Mouse (Mus musculus): ENCODE results near the gene Mapk8ip3. TPM values are rescaled to one million over a fixed set of nuclear protein-coding genes. Genes with fewer than 3 reads are reported as not detected.
A peak's percentile ranks its signal among the peaks of the same experiment; 100 is the strongest.

Mapk8ip3 gene
- polyA plus RNA-seq, 1 experiment from 2014 or later, result 30.1 TPM

GRCm38 (mm10) chr17:24907591-24907990 is 29.2 kb downstream of the Mapk8ip3 start:
- Histone ChIP-seq H3K4me3 (ENCODE audit: low read length) (no peak overlapping the region), H3K4me2 (ENCODE audit: low read depth, low read length) (no peak overlapping the region), H3K9ac (ENCODE audit: low read length) (no peak overlapping the region), H3K9me3 (replicated peaks; ENCODE audit: control insufficient read depth, low read length) (no peaks in the 10 kb centered on the region), H3K27ac (ENCODE audit: low read length) (no peak overlapping the region), H3K27me3 (ENCODE audit: control insufficient read depth, insufficient read depth, low read length) (no peaks in the 10 kb centered on the region), H3K36me3 (ENCODE audit: control insufficient read depth, insufficient read depth) (peaks cover 59% of the 10 kb centered on the region), H3K4me1 (ENCODE audit: control insufficient read depth, insufficient read depth, low read length) (no peaks in the 10 kb centered on the region)
- no peak for ATAC-seq (replicated peaks; ENCODE audit: extremely low read depth, insufficient read depth, low FRiP score)
- WGBS, result 92% methylated on average over 2 of the region's 2 CpGs

- Histone ChIP-seq H3K9me3 (replicated peaks; ENCODE audit: control insufficient read depth, low read length) (no peaks in the 10 kb centered on the region), H3K4me2 (ENCODE audit: low read depth, low read length) (no peak overlapping the region), H3K36me3 (ENCODE audit: control insufficient read depth, insufficient read depth) (peaks cover 75% of the 10 kb centered on the region), H3K27me3 (ENCODE audit: control insufficient read depth, insufficient read depth, low read length) (no peaks in the 10 kb centered on the region), H3K4me3 (ENCODE audit: low read length) (no peak overlapping the region), H3K9ac (ENCODE audit: low read length) (no peak overlapping the region), H3K4me1 (ENCODE audit: control insufficient read depth, insufficient read depth, low read length) (0 out of 2 replicates have a peak, but pooled peaks cover 3% of the 10 kb centered on the region), H3K27ac (ENCODE audit: low read length) (no peak overlapping the region)
- WGBS, result 82% methylated on average over 9 of the region's 9 CpGs
- ATAC-seq (replicated peaks; ENCODE audit: extremely low read depth, insufficient read depth, low FRiP score), result no peak
Observed at GRCm38 (mm10) chr17:24903767-24904166, 33.0 kb downstream of the Mapk8ip3 start.

- H3K9ac ChIP-seq (ENCODE audit: low read length), result no peak overlapping the region
- H3K27ac ChIP-seq (ENCODE audit: low read length), result no peak overlapping the region
- no peak overlapping the region for H3K4me2 ChIP-seq (ENCODE audit: low read depth, low read length)
Observed at GRCm38 (mm10) chr17:24902671-24903474, 33.9 kb downstream of the Mapk8ip3 start.

GRCm38 (mm10) chr17:24902124-24902523 is 34.7 kb downstream of the Mapk8ip3 start:
- H3K4me1 ChIP-seq (ENCODE audit: control insufficient read depth, insufficient read depth, low read length), result peaks cover 10% of the 10 kb centered on the region
- no peaks in the 10 kb centered on the region for H3K9me3 ChIP-seq (replicated peaks; ENCODE audit: control insufficient read depth, low read length)
- no peaks in the 10 kb centered on the region for H3K27me3 ChIP-seq (ENCODE audit: control insufficient read depth, insufficient read depth, low read length)
- no peak overlapping the region for H3K9ac ChIP-seq (ENCODE audit: low read length)
- H3K36me3 ChIP-seq (ENCODE audit: control insufficient read depth, insufficient read depth), result peaks cover 66% of the 10 kb centered on the region
- H3K27ac ChIP-seq (ENCODE audit: low read length), result no peak overlapping the region
- 86% methylated on average over 5 of the region's 5 CpGs for WGBS
- H3K4me2 ChIP-seq (ENCODE audit: low read depth, low read length), result no peak overlapping the region
- no peak overlapping the region for H3K4me3 ChIP-seq (ENCODE audit: low read length)
- no peak for ATAC-seq (replicated peaks; ENCODE audit: extremely low read depth, insufficient read depth, low FRiP score)

More at GRCm38 (mm10) chr17:24902671-24903474, 33.9 kb downstream of the Mapk8ip3 start:
- Histone ChIP-seq H3K9me3 (replicated peaks; ENCODE audit: control insufficient read depth, low read length) (no peaks in the 10 kb centered on the region), H3K4me3 (ENCODE audit: low read length) (no peak overlapping the region), H3K36me3 (ENCODE audit: control insufficient read depth, insufficient read depth) (peaks cover 72% of the 10 kb centered on the region), H3K27me3 (ENCODE audit: control insufficient read depth, insufficient read depth, low read length) (no peaks in the 10 kb centered on the region), H3K4me1 (ENCODE audit: control insufficient read depth, insufficient read depth, low read length) (peaks cover 3% of the 10 kb centered on the region; the same call in 1 of the 2 replicates)
- no peak for ATAC-seq (replicated peaks; ENCODE audit: extremely low read depth, insufficient read depth, low FRiP score)
- 72% methylated on average over 9 of the region's 9 CpGs for WGBS

GRCm38 (mm10) chr17:24900014-24900413 is 36.8 kb downstream of the Mapk8ip3 start:
- H3K9me3 ChIP-seq (replicated peaks; ENCODE audit: control insufficient read depth, low read length), result no peaks in the 10 kb centered on the region
- no peak for ATAC-seq (replicated peaks; ENCODE audit: extremely low read depth, insufficient read depth, low FRiP score)
- WGBS, result 90% methylated on average over 6 of the region's 6 CpGs

GRCm38 (mm10) chr17:24899153-24899552 is 37.6 kb downstream of the Mapk8ip3 start:
- no peak for ATAC-seq (replicated peaks; ENCODE audit: extremely low read depth, insufficient read depth, low FRiP score)
- no peaks in the 10 kb centered on the region for H3K9me3 ChIP-seq (replicated peaks; ENCODE audit: control insufficient read depth, low read length)
- H3K4me1 ChIP-seq (ENCODE audit: control insufficient read depth, insufficient read depth, low read length), result peaks cover 25% of the 10 kb centered on the region
- WGBS, result 65% methylated on average over 5 of the region's 5 CpGs
- H3K4me3 ChIP-seq (ENCODE audit: low read length), result no peak overlapping the region
- no peak overlapping the region for H3K4me2 ChIP-seq (ENCODE audit: low read depth, low read length)
- H3K27me3 ChIP-seq (ENCODE audit: control insufficient read depth, insufficient read depth, low read length), result no peaks in the 10 kb centered on the region
- no peak overlapping the region for H3K27ac ChIP-seq (ENCODE audit: low read length)
- H3K9ac ChIP-seq (ENCODE audit: low read length), result no peak overlapping the region
- peaks cover 39% of the 10 kb centered on the region for H3K36me3 ChIP-seq (ENCODE audit: control insufficient read depth, insufficient read depth)

More at GRCm38 (mm10) chr17:24900014-24900413, 36.8 kb downstream of the Mapk8ip3 start:
- H3K4me2 ChIP-seq (ENCODE audit: low read depth, low read length), result no peak overlapping the region
- no peak overlapping the region for H3K4me3 ChIP-seq (ENCODE audit: low read length)
- H3K36me3 ChIP-seq (ENCODE audit: control insufficient read depth, insufficient read depth), result peaks cover 46% of the 10 kb centered on the region
- H3K27ac ChIP-seq (ENCODE audit: low read length), result no peak overlapping the region
- H3K9ac ChIP-seq (ENCODE audit: low read length), result no peak overlapping the region
- peaks cover 21% of the 10 kb centered on the region for H3K4me1 ChIP-seq (ENCODE audit: control insufficient read depth, insufficient read depth, low read length)
- no peaks in the 10 kb centered on the region for H3K27me3 ChIP-seq (ENCODE audit: control insufficient read depth, insufficient read depth, low read length)

GRCm38 (mm10) chr17:24898041-24898854 is 38.5 kb downstream of the Mapk8ip3 start:
- H3K4me3 ChIP-seq (ENCODE audit: low read length), result no peak overlapping the region
- no peak for ATAC-seq (replicated peaks; ENCODE audit: extremely low read depth, insufficient read depth, low FRiP score)
- no peak overlapping the region for H3K9ac ChIP-seq (ENCODE audit: low read length)
- H3K9me3 ChIP-seq (replicated peaks; ENCODE audit: control insufficient read depth, low read length), result no peaks in the 10 kb centered on the region
- peaks cover 30% of the 10 kb centered on the region for H3K4me1 ChIP-seq (ENCODE audit: control insufficient read depth, insufficient read depth, low read length)
- no peak overlapping the region for H3K4me2 ChIP-seq (ENCODE audit: low read depth, low read length)
- 74% methylated on average over 4 of the region's 4 CpGs for WGBS
- no peaks in the 10 kb centered on the region for H3K27me3 ChIP-seq (ENCODE audit: control insufficient read depth, insufficient read depth, low read length)
- peaks cover 42% of the 10 kb centered on the region for H3K36me3 ChIP-seq (ENCODE audit: control insufficient read depth, insufficient read depth)
- H3K27ac ChIP-seq (ENCODE audit: low read length), result 0 out of 2 replicates have a peak overlapping the region, but pooled peaks have one; percentile 44

- no peak for ATAC-seq (replicated peaks; ENCODE audit: extremely low read depth, insufficient read depth, low FRiP score)
- WGBS, result 63% methylated on average over 4 of the region's 4 CpGs
- no peak overlapping the region for H3K4me2 ChIP-seq (ENCODE audit: low read depth, low read length)
- H3K9me3 ChIP-seq (replicated peaks; ENCODE audit: control insufficient read depth, low read length), result no peaks in the 10 kb centered on the region
- no peaks in the 10 kb centered on the region for H3K27me3 ChIP-seq (ENCODE audit: control insufficient read depth, insufficient read depth, low read length)
- H3K27ac ChIP-seq (ENCODE audit: low read length), result no peak overlapping the region
- peaks cover 42% of the 10 kb centered on the region for H3K36me3 ChIP-seq (ENCODE audit: control insufficient read depth, insufficient read depth)
- peak overlapping the region; percentile 90; the same call in 1 of the 2 replicates for H3K4me3 ChIP-seq (ENCODE audit: low read length)
- peaks cover 30% of the 10 kb centered on the region for H3K4me1 ChIP-seq (ENCODE audit: control insufficient read depth, insufficient read depth, low read length)
- H3K9ac ChIP-seq (ENCODE audit: low read length), result no peak overlapping the region
Observed at GRCm38 (mm10) chr17:24897600-24897999, 39.2 kb downstream of the Mapk8ip3 start.

- ATAC-seq (replicated peaks; ENCODE audit: extremely low read depth, insufficient read depth, low FRiP score), result no peak
- H3K4me3 ChIP-seq (ENCODE audit: low read length), result peak overlapping the region; percentile 90
- H3K36me3 ChIP-seq (ENCODE audit: control insufficient read depth, insufficient read depth), result peaks cover 42% of the 10 kb centered on the region
- peak overlapping the region; percentile 94; the same call in 1 of the 2 replicates for H3K27ac ChIP-seq (ENCODE audit: low read length)
- H3K4me2 ChIP-seq (ENCODE audit: low read depth, low read length), result peak overlapping the region; percentile 99
- H3K27me3 ChIP-seq (ENCODE audit: control insufficient read depth, insufficient read depth, low read length), result no peaks in the 10 kb centered on the region
- peak overlapping the region; percentile 92 for H3K9ac ChIP-seq (ENCODE audit: low read length)
- WGBS, result 36% methylated on average over 11 of the region's 11 CpGs
- H3K4me1 ChIP-seq (ENCODE audit: control insufficient read depth, insufficient read depth, low read length), result peaks cover 30% of the 10 kb centered on the region
- no peaks in the 10 kb centered on the region for H3K9me3 ChIP-seq (replicated peaks; ENCODE audit: control insufficient read depth, low read length)
Observed at GRCm38 (mm10) chr17:24896993-24897269, 39.8 kb downstream of the Mapk8ip3 start.
